Mouse (Mus musculus) forebrain, postnatal 0 days (tissue): ENCODE data around the gene Slx4ip. TPM values are rescaled to one million over a fixed set of nuclear protein-coding genes. Genes with fewer than 3 reads are reported as not detected.
A peak's percentile ranks its signal among the peaks of the same experiment; 100 is the strongest.

Experiments
- ATAC-seq: fragments of 200-750 bp; cut with Nextera tagmentation; 2 replicates; pipeline ENCODE4 v1.8.0; 2017; ENCODE audit warnings: mild to moderate bottlenecking, moderate library complexity
- DNase-seq: peaks from one replicate; pipeline ENCODE4 v3.0.0-alpha.2; 2015
- H3K27ac ChIP-seq: fragments of 300-500 bp; sonication (generic); 2 replicates; pipeline ENCODE4 v1.5.1; 2014; ENCODE audit warnings: low read depth, mild to moderate bottlenecking, antibody characterized with exemption, low read length, moderate library complexity, mixed read lengths
- H3K27me3 ChIP-seq: fragments of 300-500 bp; sonication (generic); 2 replicates; pipeline ENCODE4 v1.6.1; 2014; ENCODE audit warnings: mild to moderate bottlenecking, low read length, mixed read lengths; ENCODE audit not compliant: insufficient read depth
- H3K36me3 ChIP-seq: fragments of 300-500 bp; sonication (generic); 2 replicates; pipeline ENCODE4 v1.6.1; 2014; ENCODE audit warnings: mild to moderate bottlenecking, moderate library complexity; ENCODE audit not compliant: insufficient read depth
- H3K4me1 ChIP-seq: fragments of 300-500 bp; sonication (generic); 2 replicates; pipeline ENCODE4 v1.6.1; 2014; ENCODE audit warnings: antibody characterized with exemption; ENCODE audit not compliant: insufficient read depth
- H3K4me2 ChIP-seq: fragments of 300-500 bp; sonication (generic); 2 replicates; pipeline ENCODE4 v1.6.1; 2014; ENCODE audit warnings: low read depth, mild to moderate bottlenecking, moderate library complexity
- H3K4me3 ChIP-seq: fragments of 300-500 bp; sonication (generic); 2 replicates; pipeline ENCODE4 v1.5.1; 2014; ENCODE audit warnings: low read depth, low read length, mixed read lengths
- H3K9ac ChIP-seq: fragments of 300-500 bp; sonication (generic); 2 replicates; pipeline ENCODE4 v1.6.1; 2014; ENCODE audit warnings: mild to moderate bottlenecking
- H3K9me3 ChIP-seq: fragments of 300-500 bp; sonication (generic); 2 replicates; pipeline ENCODE4 v1.6.1; 2016; ENCODE audit warnings: low read length
- CTCF ChIP-seq: sonication (generic); IDR thresholded peaks from 2 replicates; pipeline ENCODE4 v1.5.1; 2016; ENCODE audit warnings: antibody characterized with exemption, control low read depth, low read depth
- WGBS: fragments of 180-500 bp; shearing (Covaris S2); extraction: QIAGEN DNeasy Blood & Tissue Kit; methylation state at CpG from one replicate; pipeline ENCODE4 v1.1.7; 2014; 5-methylcytosine and 5-hydroxymethylcytosine counted together
- polyA plus RNA-seq: library from polyadenylated mRNA; unstranded; fragments of >200 nt; fragmentation: Nextera tagmentation; extraction: Ambion mirVana; gene quantifications from 2 replicates; pipeline ENCODE4 v1.2.1, GENCODE M21; 2015
- total RNA-seq: library from RNA; depleted of rRNA; stranded (reverse); fragments of >200 nt; gene quantifications from 2 replicates; pipeline ENCODE4 v1.2.3, GENCODE M21; 2014

Gene Slx4ip
- total and polyA plus RNA-seq, 2 experiments from 2014 or later = 8.1 to 13.6 TPM

- Histone ChIP-seq H3K9ac (no peak overlapping the region), H3K9me3 (no peaks in the 10 kb centered on the region), H3K4me2 (no peak overlapping the region), H3K36me3 (peaks cover 4% of the 10 kb centered on the region; the same call in 1 of the 2 replicates), H3K27ac (no peak overlapping the region), H3K27me3 (no peaks in the 10 kb centered on the region), H3K4me3 (no peak overlapping the region), H3K4me1 (no peaks in the 10 kb centered on the region)
- no peak for TF ChIP-seq CTCF
- DNase-seq = no peak
- no peak for ATAC-seq
- 89% methylated on average over 6 of the region's 6 CpGs for WGBS
These were observed 189.4 kb downstream of the Slx4ip start for GRCm38 (mm10) chr2:137080468-137080867.

GRCm38 (mm10) chr2:137081001-137081400 is 190.0 kb downstream of the Slx4ip start:
- TF ChIP-seq CTCF = no peak
- no peak overlapping the region for H3K27ac ChIP-seq
- ATAC-seq = no peak
- no peak overlapping the region for H3K4me3 ChIP-seq
- no peak for DNase-seq
- peaks cover 4% of the 10 kb centered on the region; the same call in 1 of the 2 replicates for H3K36me3 ChIP-seq
- H3K4me2 ChIP-seq = no peak overlapping the region
- H3K27me3 ChIP-seq = no peaks in the 10 kb centered on the region
- WGBS = 74% methylated on average over 7 of the region's 7 CpGs
- H3K4me1 ChIP-seq = no peaks in the 10 kb centered on the region
- H3K9ac ChIP-seq = no peak overlapping the region
- no peaks in the 10 kb centered on the region for H3K9me3 ChIP-seq

- H3K9ac ChIP-seq = no peak overlapping the region
- 79% methylated on average over 24 of the region's 24 CpGs for WGBS
- no peak overlapping the region for H3K27ac ChIP-seq
- DNase-seq = no peak
- H3K4me3 ChIP-seq = no peak overlapping the region
- H3K36me3 ChIP-seq = peaks cover 10% of the 10 kb centered on the region
- no peaks in the 10 kb centered on the region for H3K27me3 ChIP-seq
- H3K4me1 ChIP-seq = no peaks in the 10 kb centered on the region
- no peak for TF ChIP-seq CTCF
- peak; percentile 36; the same call in 1 of the 2 replicates for ATAC-seq
- H3K4me2 ChIP-seq = no peak overlapping the region
- H3K9me3 ChIP-seq = no peaks in the 10 kb centered on the region
These were observed 192.0 kb downstream of the Slx4ip start for GRCm38 (mm10) chr2:137082896-137083620.

GRCm38 (mm10) chr2:137085257-137085656 is 194.2 kb downstream of the Slx4ip start:
- no peak overlapping the region for H3K4me2 ChIP-seq
- H3K27me3 ChIP-seq = no peaks in the 10 kb centered on the region
- no peaks in the 10 kb centered on the region for H3K4me1 ChIP-seq
- ATAC-seq = no peak
- no peak overlapping the region for H3K4me3 ChIP-seq
- no peak overlapping the region for H3K27ac ChIP-seq
- H3K36me3 ChIP-seq = peaks cover 13% of the 10 kb centered on the region
- H3K9me3 ChIP-seq = no peaks in the 10 kb centered on the region
- no peak overlapping the region for H3K9ac ChIP-seq
- DNase-seq = no peak
- TF ChIP-seq CTCF = no peak
- 84% methylated on average over 8 of the region's 8 CpGs for WGBS

- 59% methylated on average over 14 of the region's 14 CpGs for WGBS
- Histone ChIP-seq H3K4me3 (no peak overlapping the region), H3K4me2 (no peak overlapping the region), H3K4me1 (no peaks in the 10 kb centered on the region), H3K27me3 (no peaks in the 10 kb centered on the region), H3K27ac (no peak overlapping the region), H3K9ac (no peak overlapping the region), H3K36me3 (peaks cover 17% of the 10 kb centered on the region), H3K9me3 (no peaks in the 10 kb centered on the region)
- TF ChIP-seq CTCF = no peak
- ATAC-seq (no peak), DNase-seq (no peak)
These were observed 195.8 kb downstream of the Slx4ip start for GRCm38 (mm10) chr2:137086621-137087395.

- H3K9me3 ChIP-seq = no peaks in the 10 kb centered on the region
- H3K4me2 ChIP-seq = no peak overlapping the region
- no peak overlapping the region for H3K4me3 ChIP-seq
- no peaks in the 10 kb centered on the region for H3K27me3 ChIP-seq
- H3K4me1 ChIP-seq = peaks cover 3% of the 10 kb centered on the region; the same call in 1 of the 2 replicates
- no peak overlapping the region for H3K9ac ChIP-seq
- DNase-seq (no peak), ATAC-seq (no peak)
- TF ChIP-seq CTCF = no peak
- H3K36me3 ChIP-seq = peaks cover 17% of the 10 kb centered on the region
- H3K27ac ChIP-seq = no peak overlapping the region
- 83% methylated on average over 6 of the region's 6 CpGs for WGBS
These were observed 196.7 kb downstream of the Slx4ip start for GRCm38 (mm10) chr2:137087705-137088104.
